Mouse (Mus musculus) heart, postnatal 0 days (tissue): ENCODE results near the gene Ankrd27. TPM values are rescaled to one million over a fixed set of nuclear protein-coding genes. Genes with fewer than 3 reads are reported as not detected.

Source experiments
- ATAC-seq: fragments of 200-750 bp; cut with Nextera tagmentation; 2 replicates; pipeline ENCODE4 v1.8.0; 2017; ENCODE audit warnings: low read depth, moderate number of reproducible peaks, moderate library complexity; ENCODE audit not compliant: insufficient read depth
- DNase-seq: peaks from one replicate; pipeline ENCODE4 v3.0.0-alpha.2; 2016; ENCODE audit warnings: low spot score
- H3K27ac ChIP-seq: fragments of 300-500 bp; sonication (generic); 2 replicates; pipeline ENCODE4 v1.5.1; 2014; ENCODE audit warnings: low read depth, mild to moderate bottlenecking
- H3K27me3 ChIP-seq: fragments of 300-500 bp; sonication (generic); 2 replicates; pipeline ENCODE4 v1.6.1; 2014; ENCODE audit warnings: low read length, mixed read lengths; ENCODE audit not compliant: control insufficient read depth, insufficient read depth
- H3K36me3 ChIP-seq: fragments of 300-500 bp; sonication (generic); replicated peaks from 2 replicates; pipeline ENCODE4 v1.6.1; 2014; ENCODE audit warnings: low read length, mixed read lengths; ENCODE audit not compliant: control insufficient read depth, insufficient read depth
- H3K4me1 ChIP-seq: fragments of 300-500 bp; sonication (generic); 2 replicates; pipeline ENCODE4 v1.6.1; 2014; ENCODE audit warnings: antibody characterized with exemption; ENCODE audit not compliant: control insufficient read depth, insufficient read depth
- H3K4me2 ChIP-seq: fragments of 300-500 bp; sonication (generic); 2 replicates; pipeline ENCODE4 v1.6.1; 2014; ENCODE audit warnings: low read depth, mild to moderate bottlenecking, low read length, moderate library complexity
- H3K4me3 ChIP-seq: fragments of 300-500 bp; sonication (generic); 2 replicates; pipeline ENCODE4 v1.5.1; 2014; ENCODE audit warnings: low read depth, low read length
- H3K9ac ChIP-seq: fragments of 300-500 bp; sonication (generic); replicated peaks from 2 replicates; pipeline ENCODE4 v1.6.1; 2014; ENCODE audit warnings: low read depth, low read length, mixed read lengths
- H3K9me3 ChIP-seq: fragments of 300-500 bp; sonication (generic); replicated peaks from 2 replicates; pipeline ENCODE4 v1.6.1; 2016; ENCODE audit warnings: low read length; ENCODE audit not compliant: control insufficient read depth
- CTCF ChIP-seq: IDR thresholded peaks from 2 replicates; pipeline ENCODE4 v1.5.1; 2016; ENCODE audit warnings: antibody characterized with exemption, control low read depth, low read depth
- EP300 ChIP-seq: IDR thresholded peaks from 2 replicates; pipeline ENCODE4 v1.6.1; 2016; ENCODE audit warnings: antibody characterized with exemption, low read depth
- WGBS: fragments of 180-500 bp; shearing (Covaris S2); extraction: QIAGEN DNeasy Blood & Tissue Kit; methylation state at CpG from one replicate; pipeline ENCODE4 v1.1.7; 2014; 5-methylcytosine and 5-hydroxymethylcytosine counted together
- polyA plus RNA-seq: library from polyadenylated mRNA; unstranded; fragments of >200 nt; fragmentation: Nextera tagmentation; extraction: Ambion mirVana; gene quantifications from 2 replicates; pipeline ENCODE4 v1.2.1, GENCODE M21; 2015
- total RNA-seq: library from RNA; depleted of rRNA; stranded (reverse); fragments of >200 nt; gene quantifications from 2 replicates; pipeline ENCODE4 v1.2.3, GENCODE M21; 2014; ENCODE audit warnings: low replicate concordance; rRNA removed

The Ankrd27 gene
- total and polyA plus RNA-seq, 2 experiments from 2014 or later = 8.9 to 19.3 TPM

GRCm38 (mm10) chr7:35681559-35681958 lies 95.5 kb downstream of the Ankrd27 start:
- Histone ChIP-seq H3K9ac (no peak overlapping the region), H3K9me3 (no peaks in the 10 kb centered on the region), H3K27ac (no peak overlapping the region), H3K4me1 (no peaks in the 10 kb centered on the region), H3K4me2 (no peak overlapping the region), H3K4me3 (no peak overlapping the region), H3K36me3 (no peaks in the 10 kb centered on the region), H3K27me3 (no peaks in the 10 kb centered on the region)
- DNase-seq (no peak), ATAC-seq (no peak)
- peak; percentile 21; the same call in 1 of the 2 replicates for TF ChIP-seq CTCF
- TF ChIP-seq EP300 = no peak
- whole genome bisulfite sequencing = 74% methylated on average over 3 of the region's 3 CpGs

- Histone ChIP-seq H3K27ac (no peak overlapping the region), H3K27me3 (no peaks in the 10 kb centered on the region), H3K9ac (no peak overlapping the region), H3K9me3 (no peaks in the 10 kb centered on the region), H3K4me2 (no peak overlapping the region), H3K4me1 (no peaks in the 10 kb centered on the region), H3K36me3 (no peaks in the 10 kb centered on the region), H3K4me3 (no peak overlapping the region)
- 80% methylated on average over 6 of the region's 6 CpGs for WGBS
- TF ChIP-seq EP300 (no peak), CTCF (no peak)
- ATAC-seq = no peak
- no peak for DNase-seq
Observed at GRCm38 (mm10) chr7:35683409-35684122, 97.5 kb downstream of the Ankrd27 start.

- Histone ChIP-seq H3K9ac (no peak overlapping the region), H3K4me1 (no peaks in the 10 kb centered on the region), H3K4me2 (peak overlapping the region; percentile 58), H3K36me3 (no peaks in the 10 kb centered on the region), H3K27ac (no peak overlapping the region), H3K27me3 (no peaks in the 10 kb centered on the region), H3K4me3 (no peak overlapping the region), H3K9me3 (no peaks in the 10 kb centered on the region)
- DNase-seq (no peak), ATAC-seq (no peak)
- 59% methylated on average over 11 of the region's 11 CpGs for WGBS
- TF ChIP-seq CTCF (no peak), EP300 (no peak)
Observed at GRCm38 (mm10) chr7:35686216-35686615, 100.2 kb downstream of the Ankrd27 start.

- Histone ChIP-seq H3K36me3 (no peaks in the 10 kb centered on the region), H3K9me3 (no peaks in the 10 kb centered on the region), H3K9ac (no peak overlapping the region), H3K4me1 (no peaks in the 10 kb centered on the region), H3K4me2 (peak overlapping the region; percentile 58), H3K27me3 (no peaks in the 10 kb centered on the region), H3K27ac (no peak overlapping the region), H3K4me3 (peak overlapping the region; percentile 35)
- ATAC-seq (0 out of 2 replicates have a peak, but pooled peaks have one; percentile 35), DNase-seq (peak; percentile 34)
- TF ChIP-seq EP300 (no peak), CTCF (peak; percentile 89)
- 19% methylated on average over 13 of the region's 13 CpGs for WGBS
Observed at GRCm38 (mm10) chr7:35686756-35687155, 100.7 kb downstream of the Ankrd27 start.

- H3K4me2 ChIP-seq = peak overlapping the region; percentile 58
- no peak overlapping the region for H3K9ac ChIP-seq
- no peaks in the 10 kb centered on the region for H3K36me3 ChIP-seq
- no peak for TF ChIP-seq CTCF
- TF ChIP-seq EP300 = no peak
- H3K4me1 ChIP-seq = no peaks in the 10 kb centered on the region
- DNase-seq (peak; percentile 45), ATAC-seq (peak; percentile 83)
- no peaks in the 10 kb centered on the region for H3K9me3 ChIP-seq
- no peaks in the 10 kb centered on the region for H3K27me3 ChIP-seq
- 12% methylated on average over 10 of the region's 10 CpGs for WGBS
- no peak overlapping the region for H3K27ac ChIP-seq
- peak overlapping the region; percentile 35 for H3K4me3 ChIP-seq
Observed at GRCm38 (mm10) chr7:35687229-35687628, 101.2 kb downstream of the Ankrd27 start.

- Histone ChIP-seq H3K36me3 (no peaks in the 10 kb centered on the region), H3K9ac (no peak overlapping the region)
Observed at GRCm38 (mm10) chr7:35688276-35688675, 102.2 kb downstream of the Ankrd27 start.

More at GRCm38 (mm10) chr7:35688276-35688675, 102.2 kb downstream of the Ankrd27 start:
- DNase-seq (no peak), ATAC-seq (no peak)
- Histone ChIP-seq H3K27me3 (no peaks in the 10 kb centered on the region), H3K27ac (no peak overlapping the region), H3K9me3 (no peaks in the 10 kb centered on the region), H3K4me1 (no peaks in the 10 kb centered on the region), H3K4me3 (no peak overlapping the region), H3K4me2 (no peak overlapping the region)
- no peak for TF ChIP-seq EP300
- TF ChIP-seq CTCF = no peak
- 82% methylated on average over 9 of the region's 9 CpGs for WGBS

Other genes starting within 250 kb of the Ankrd27 start
- gene Faap24, start 189.4 kb upstream of the Ankrd27 start, total RNA-seq = 1.7 and 10.3 TPM in 2 replicates
- 8.2 and 8.7 TPM in 2 replicates for gene Faap24, start 189.4 kb upstream of the Ankrd27 start, polyA plus RNA-seq
- gene Cep89, start 189.2 kb upstream of the Ankrd27 start, total RNA-seq = 8.6 and 34.4 TPM in 2 replicates
- gene Cep89, start 189.2 kb upstream of the Ankrd27 start, polyA plus RNA-seq = 21.6 and 22.7 TPM in 2 replicates
- 0.27 TPM in 1 of 2 replicates, not detected in the other for gene Slc7a9, start 137.4 kb upstream of the Ankrd27 start, total RNA-seq
- 0.20 and 0.22 TPM in 2 replicates for gene Slc7a9, start 137.4 kb upstream of the Ankrd27 start, polyA plus RNA-seq
- gene Tdrd12, start 48.5 kb upstream of the Ankrd27 start, total RNA-seq = not detected in 2 replicates
- gene Tdrd12, start 48.5 kb upstream of the Ankrd27 start, polyA plus RNA-seq = 1.4 and 1.5 TPM in 2 replicates
- gene Nudt19, start 29.9 kb upstream of the Ankrd27 start, total RNA-seq = 75.2 and 76.6 TPM in 2 replicates
- gene Nudt19, start 29.9 kb upstream of the Ankrd27 start, polyA plus RNA-seq = 133 and 136 TPM in 2 replicates
- under 0.01 TPM in 1 of 2 replicates, not detected in the other for gene Rgs9bp, start 662 bp upstream of the Ankrd27 start, total RNA-seq
- 0.04 and 0.07 TPM in 2 replicates for gene Rgs9bp, start 662 bp upstream of the Ankrd27 start, polyA plus RNA-seq
- 24.5 and 45.6 TPM in 2 replicates for gene Pdcd5, start 61.3 kb downstream of the Ankrd27 start, total RNA-seq
- 278 TPM in 2 replicates for gene Pdcd5, start 61.3 kb downstream of the Ankrd27 start, polyA plus RNA-seq
- 1.1 and 3.4 TPM in 2 replicates for gene Dpy19l3, start 168.2 kb downstream of the Ankrd27 start, total RNA-seq
- gene Dpy19l3, start 168.2 kb downstream of the Ankrd27 start, polyA plus RNA-seq = 4.9 and 5.4 TPM in 2 replicates
- gene Zfp507, start 216.8 kb downstream of the Ankrd27 start, total RNA-seq = 8.4 and 10.9 TPM in 2 replicates
- gene Zfp507, start 216.8 kb downstream of the Ankrd27 start, polyA plus RNA-seq = 5.2 and 5.9 TPM in 2 replicates